Mouse (Mus musculus) cerebellum, adult 18-20 months (tissue): ENCODE measurements around the gene Lcn12.

Experiments used
- DNase-seq, 2 experiments: peaks; one replicate each; pipeline ENCODE4 v3.0.0; 2021

The Lcn12 gene

GRCm38 (mm10) chr2:25493476-25493961 lies at the start of gene Lcn12:
Gene Lcn12, minus strand, starts transcription at chr2:25493911.
- peak; percentile 83 to 89 for DNase-seq

GRCm38 (mm10) chr2:25541644-25542367 lies 48.1 kb upstream of the Lcn12 start:
- DNase-seq, result no peak

GRCm38 (mm10) chr2:25540541-25540948 lies 46.8 kb upstream of the Lcn12 start:
- DNase-seq, result no peak

- DNase-seq, result no peak
These were observed 42.8 kb upstream of the Lcn12 start for GRCm38 (mm10) chr2:25536531-25536930.

GRCm38 (mm10) chr2:25534866-25535182 lies 41.1 kb upstream of the Lcn12 start:
- no peak for DNase-seq

GRCm38 (mm10) chr2:25534178-25534865 lies 40.6 kb upstream of the Lcn12 start:
- DNase-seq, result peak; percentile 85 to 87

- DNase-seq, result no peak
These were observed 40.0 kb upstream of the Lcn12 start for GRCm38 (mm10) chr2:25533707-25534106.

- no peak for DNase-seq
These were observed 33.0 kb upstream of the Lcn12 start for GRCm38 (mm10) chr2:25526510-25527302.

- DNase-seq, result no peak
These were observed 16.2 kb upstream of the Lcn12 start for GRCm38 (mm10) chr2:25509912-25510311.

GRCm38 (mm10) chr2:25506964-25507363 lies 13.3 kb upstream of the Lcn12 start:
- DNase-seq, result no peak

GRCm38 (mm10) chr2:25505860-25506259 lies 12.1 kb upstream of the Lcn12 start:
- DNase-seq, result peak in 1 of 2 experiments; percentile 33

- DNase-seq, result no peak
These were observed 11.3 kb upstream of the Lcn12 start for GRCm38 (mm10) chr2:25505000-25505399.

GRCm38 (mm10) chr2:25504538-25504937 lies 10.8 kb upstream of the Lcn12 start:
- DNase-seq, result no peak

- DNase-seq, result no peak
These were observed 9.0 kb upstream of the Lcn12 start for GRCm38 (mm10) chr2:25502726-25503125.

- peak in 1 of 2 experiments; percentile 45 for DNase-seq
These were observed 8.1 kb upstream of the Lcn12 start, which contains the start of gene C8g for GRCm38 (mm10) chr2:25501593-25502486. Gene C8g, minus strand, starts transcription at chr2:25501719.

- peak; percentile 85 to 87 for DNase-seq
These were observed 7.1 kb upstream of the Lcn12 start, which contains the start of gene Fbxw5 for GRCm38 (mm10) chr2:25500576-25501405. Gene Fbxw5, plus strand, starts transcription at chr2:25500750.

- DNase-seq, result no peak
These were observed 6.4 kb upstream of the Lcn12 start for GRCm38 (mm10) chr2:25500071-25500575.

- DNase-seq, result peak in 1 of 2 experiments; percentile 26
These were observed 5.1 kb upstream of the Lcn12 start for GRCm38 (mm10) chr2:25498622-25499478.

- peak in 1 of 2 experiments; percentile 22 for DNase-seq
These were observed 4.3 kb upstream of the Lcn12 start for GRCm38 (mm10) chr2:25497846-25498575.
